Mouse (Mus musculus) G1E (cell line): ENCODE measurements around the gene Flrt2.
A peak's percentile ranks its signal among the peaks of the same experiment; 100 is the strongest.

Source experiments
- CTCF ChIP-seq: IDR thresholded peaks from 2 replicates; pipeline ENCODE4 v1.5.1; 2012; ENCODE audit warnings: low read depth, low read length, inconsistent platforms, mixed read lengths
- GATA1 ChIP-seq: IDR thresholded peaks from 2 replicates; pipeline ENCODE4 v1.6.1; 2012; ENCODE audit warnings: borderline replicate concordance, low read length, inconsistent platforms, mixed read lengths
- TAL1 ChIP-seq: conservative IDR thresholded peaks from 2 replicates; pipeline ENCODE4 v1.6.1; 2012; ENCODE audit warnings: low read depth, low read length, inconsistent platforms, mixed read lengths

DNA sequence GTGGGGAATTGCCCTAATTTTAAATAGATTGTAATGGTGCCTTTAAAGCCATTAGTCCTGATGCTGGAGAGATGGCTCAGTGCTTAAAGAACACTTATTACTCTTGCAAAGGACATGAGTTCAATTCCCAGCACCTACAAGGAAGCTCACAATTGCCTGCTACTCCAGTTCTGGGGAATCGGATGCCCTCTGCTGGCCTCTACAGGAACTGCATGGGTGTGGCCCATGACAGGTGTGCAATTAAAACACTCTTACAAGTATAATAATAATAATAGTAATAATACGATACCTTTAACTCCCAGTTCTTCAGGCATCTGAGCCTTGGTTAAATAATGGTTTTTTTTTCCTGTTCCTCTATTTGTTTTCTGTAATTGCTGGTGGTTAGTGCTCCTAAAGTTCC lies 31.2 kb downstream of the Flrt2 start:
- TF ChIP-seq CTCF (0 out of 2 replicates have a peak, but pooled peaks have one; percentile 15), TAL1 (no peak), GATA1 (no peak)
